Mouse (Mus musculus) layer of hippocampus, postnatal 10 days (tissue): ENCODE data around the gene Cd96. TPM values are rescaled to one million over a fixed set of nuclear protein-coding genes. Genes with fewer than 3 reads are reported as not detected.
"Not testable (repeated sequence)": the region's sequence is repeated elsewhere in the genome, so short reads cannot be mapped to it uniquely, and the experiment has no call there.

Source experiments
- DNase-seq, 2 experiments: peaks; one replicate each; pipeline ENCODE4 v3.0.0; 2021; ENCODE audit warnings: low spot score in 2 of 2
- long read RNA-seq: library from polyadenylated mRNA; stranded (forward); transcript quantifications from one replicate; pipeline ENCODE4 v2.0.0, GENCODE M21; 2023
- total RNA-seq, 2 experiments: library from RNA; stranded (reverse); gene quantifications; 2 replicates each; pipeline ENCODE4 v1.2.3; 2021

Gene Cd96
- total RNA-seq: not detected
- long read RNA-seq: 0 reads

- DNase-seq: no peak
These were observed at the start of gene Cd96 for GRCm38 (mm10) chr16:46120020-46120419. TSS of gene Cd96 (minus strand) at chr16:46120251.

GRCm38 (mm10) chr16:46166971-46167370 is 46.9 kb upstream of the Cd96 start:
- DNase-seq: no peak

- no peak for DNase-seq
These were observed 45.3 kb upstream of the Cd96 start for GRCm38 (mm10) chr16:46165305-46165704.

- not testable (repeated sequence) for DNase-seq
These were observed 34.8 kb upstream of the Cd96 start, which contains the start of gene Gm4737 for GRCm38 (mm10) chr16:46154832-46155231. TSS of gene Gm4737 (minus strand) at chr16:46155077.

GRCm38 (mm10) chr16:46151141-46151540 is 31.1 kb upstream of the Cd96 start:
- no peak for DNase-seq

- DNase-seq: no peak
These were observed 28.8 kb upstream of the Cd96 start for GRCm38 (mm10) chr16:46148661-46149341.

- no peak for DNase-seq
These were observed 26.9 kb upstream of the Cd96 start for GRCm38 (mm10) chr16:46146962-46147361.

- DNase-seq: no peak
These were observed 2.2 kb upstream of the Cd96 start for GRCm38 (mm10) chr16:46122238-46122637.

- peak; percentile 42 to 67 for DNase-seq
These were observed 1.4 kb upstream of the Cd96 start for GRCm38 (mm10) chr16:46121420-46121819.

GRCm38 (mm10) chr16:46120607-46121006 is 556 bp upstream of the Cd96 start:
- DNase-seq: no peak

- no peak for DNase-seq
These were observed 2.4 kb downstream of the Cd96 start for GRCm38 (mm10) chr16:46117645-46118044.

- no peak for DNase-seq
These were observed 5.3 kb downstream of the Cd96 start for GRCm38 (mm10) chr16:46114727-46115126.

GRCm38 (mm10) chr16:46109536-46109935 is 10.5 kb downstream of the Cd96 start:
- peak in 1 of 2 experiments; percentile 13 for DNase-seq

GRCm38 (mm10) chr16:46107431-46107830 is 12.6 kb downstream of the Cd96 start:
- DNase-seq: no peak

GRCm38 (mm10) chr16:46104491-46104890 is 15.6 kb downstream of the Cd96 start:
- no peak for DNase-seq

GRCm38 (mm10) chr16:46101748-46102147 is 18.3 kb downstream of the Cd96 start:
- DNase-seq: no peak

GRCm38 (mm10) chr16:46100286-46100685 is 19.8 kb downstream of the Cd96 start:
- peak in 1 of 2 experiments; percentile 30 for DNase-seq

GRCm38 (mm10) chr16:46097421-46097820 is 22.6 kb downstream of the Cd96 start:
- no peak for DNase-seq

GRCm38 (mm10) chr16:46094478-46094877 is 25.6 kb downstream of the Cd96 start:
- peak in 1 of 2 experiments; percentile 13 for DNase-seq

- DNase-seq: no peak
These were observed 27.1 kb downstream of the Cd96 start for GRCm38 (mm10) chr16:46092935-46093334.

- DNase-seq: no peak
These were observed 33.1 kb downstream of the Cd96 start for GRCm38 (mm10) chr16:46086874-46087473.

GRCm38 (mm10) chr16:46068000-46068399 is 52.1 kb downstream of the Cd96 start:
- DNase-seq: no peak

- DNase-seq: no peak
These were observed 56.8 kb downstream of the Cd96 start for GRCm38 (mm10) chr16:46063278-46063677.
